Mouse (Mus musculus): ENCODE data around the gene AC129217.1. TPM values are rescaled to one million over a fixed set of nuclear protein-coding genes. Genes with fewer than 3 reads are reported as not detected.

The AC129217.1 gene
- polyA plus RNA-seq (2014; fragmentation: Nextera tagmentation; extraction: Ambion mirVana) = not detected in 2 replicates

DNA sequence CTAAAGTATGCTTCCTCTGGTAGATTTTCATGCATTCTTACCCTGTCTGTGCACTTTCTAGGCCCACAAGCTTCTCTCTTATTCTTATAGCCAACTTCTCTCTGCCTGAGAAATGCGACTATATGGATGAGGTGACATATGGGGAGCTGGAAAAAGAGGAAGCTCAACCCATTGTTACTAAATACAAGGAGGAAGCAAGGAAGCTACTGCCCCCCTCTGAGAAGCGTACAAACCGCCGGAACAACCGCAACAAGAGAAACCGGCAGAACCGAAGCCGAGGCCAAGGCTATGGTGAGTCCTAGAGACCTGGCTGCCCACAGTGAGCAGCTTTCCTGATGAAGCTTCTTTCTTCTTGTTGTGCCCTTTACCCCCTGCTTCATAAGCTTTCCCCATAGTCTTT, at the start of gene AC129217.1:
TSS of gene AC129217.1 (plus strand) at position 114 of the 400 bp plus-strand sequence.
- no peak for TF ChIP-seq CTCF (IDR thresholded peaks at IDR 0.05; ENCODE audit: low read depth)
- ATAC-seq (ENCODE audit: insufficient read depth) (no peak), DNase-seq (peak; percentile 11)
- WGBS = 88% methylated on average over 8 of the region's 8 CpGs
- no peak within 1 kb of the TSS for H3K4me3 ChIP-seq (ENCODE audit: low read depth, low read length)
- no peak within 1 kb of the TSS for H3K27ac ChIP-seq (ENCODE audit: low read depth)
- peaks cover 100% of the 10 kb centered on the region for H3K36me3 ChIP-seq (ENCODE audit: insufficient read depth)
- H3K9me3 ChIP-seq (ENCODE audit: low read depth, low read length) = no peaks in the 10 kb centered on the region
- no peak within 1 kb of the TSS for H3K4me2 ChIP-seq
- no peak within 1 kb of the TSS for H3K9ac ChIP-seq
- no peaks in the 10 kb centered on the region for H3K4me1 ChIP-seq (ENCODE audit: insufficient read depth)
- no peaks in the 10 kb centered on the region for H3K27me3 ChIP-seq (ENCODE audit: insufficient read depth, low read length)

DNA sequence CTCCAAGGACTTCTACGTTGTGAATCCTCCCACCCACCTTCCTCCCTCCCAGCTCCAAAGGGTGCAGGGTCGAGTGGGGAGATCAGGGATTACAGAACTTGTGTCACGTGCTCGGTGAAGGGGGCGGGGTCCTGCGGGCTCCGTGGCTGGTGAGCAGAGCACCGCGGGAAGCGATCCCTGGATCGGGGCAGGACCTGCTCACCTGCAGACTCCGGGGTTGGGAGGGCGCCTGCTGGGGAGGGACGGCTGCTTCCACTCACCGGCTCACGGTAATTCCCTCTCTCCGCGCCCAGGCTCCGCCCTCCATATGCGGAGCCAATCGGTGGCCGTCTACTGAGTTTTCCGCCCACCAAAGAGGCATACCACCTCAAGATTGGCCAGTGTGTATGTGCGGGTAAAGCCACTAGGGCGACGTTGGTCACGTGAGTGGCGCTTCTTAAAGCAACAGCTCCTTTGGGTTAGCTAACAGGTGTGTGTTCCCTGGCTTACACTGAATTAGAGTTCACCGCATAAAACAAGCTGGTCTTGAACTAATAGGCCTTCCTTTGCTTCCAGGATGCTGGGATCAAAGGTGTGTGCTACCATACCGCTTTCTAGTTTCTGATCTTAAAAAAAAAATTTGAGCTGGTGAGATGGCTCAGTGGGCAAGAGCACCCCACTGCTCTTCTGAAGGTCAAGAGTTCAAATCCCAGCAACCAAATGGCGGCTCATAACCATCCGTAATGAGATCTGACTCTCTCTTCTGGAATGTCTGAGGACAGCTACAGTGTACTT, 43.4 kb upstream of the AC129217.1 start, which contains the start of gene Taf6l:
TSS of gene Taf6l (minus strand) at position 410 of the 774 bp plus-strand sequence.
- H3K4me3 ChIP-seq (ENCODE audit: low read depth, low read length) = peak within 1 kb of the TSS; percentile 65
- TF ChIP-seq CTCF (IDR thresholded peaks at IDR 0.05; ENCODE audit: low read depth) = peak; percentile 48
- peaks cover 3% of the 10 kb centered on the region; the same call in 1 of the 2 replicates for H3K4me1 ChIP-seq (ENCODE audit: insufficient read depth)
- H3K27ac ChIP-seq (ENCODE audit: low read depth) = peak within 1 kb of the TSS; percentile 70
- peaks cover 26% of the 10 kb centered on the region for H3K36me3 ChIP-seq (ENCODE audit: insufficient read depth)
- ATAC-seq (ENCODE audit: insufficient read depth) (peak; percentile 100), DNase-seq (peak; percentile 97)
- H3K9ac ChIP-seq = peak within 1 kb of the TSS; percentile 66
- no peaks in the 10 kb centered on the region for H3K27me3 ChIP-seq (ENCODE audit: insufficient read depth, low read length)
- H3K4me2 ChIP-seq = peak within 1 kb of the TSS; percentile 84
- H3K9me3 ChIP-seq (ENCODE audit: low read depth, low read length) = no peaks in the 10 kb centered on the region
- under 1% methylated on average over 32 of the region's 32 CpGs for WGBS

DNA sequence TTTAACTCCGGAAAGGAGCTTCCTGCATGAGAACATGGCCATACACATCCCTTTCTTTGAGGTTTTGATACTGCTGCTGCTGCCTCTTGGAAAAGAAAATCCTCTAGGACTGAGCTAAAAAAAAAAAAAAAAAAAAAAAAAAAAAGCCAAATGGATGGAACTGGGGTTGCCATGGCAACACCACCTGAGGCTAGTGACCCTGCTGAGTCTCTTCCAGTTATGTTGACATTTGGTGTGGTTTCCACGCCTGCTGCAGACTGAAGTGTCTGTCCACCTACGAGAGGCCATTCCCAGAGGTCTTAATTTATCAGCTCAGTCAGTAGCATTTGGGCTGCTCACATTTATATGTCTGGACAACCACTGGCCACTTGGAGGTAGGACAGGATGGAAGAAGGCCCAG, 41.1 kb upstream of the AC129217.1 start:
- Histone ChIP-seq H3K4me1 (ENCODE audit: insufficient read depth) (peaks cover 3% of the 10 kb centered on the region; the same call in 1 of the 2 replicates), H3K9ac (no peak overlapping the region), H3K4me2 (no peak overlapping the region), H3K9me3 (ENCODE audit: low read depth, low read length) (no peaks in the 10 kb centered on the region), H3K36me3 (ENCODE audit: insufficient read depth) (peaks cover 18% of the 10 kb centered on the region), H3K27me3 (ENCODE audit: insufficient read depth, low read length) (no peaks in the 10 kb centered on the region), H3K27ac (ENCODE audit: low read depth) (no peak overlapping the region), H3K4me3 (ENCODE audit: low read depth, low read length) (no peak overlapping the region)
- DNase-seq (peak; percentile 21), ATAC-seq (ENCODE audit: insufficient read depth) (no peak)
- WGBS = 22% methylated on average over 3 of the region's 3 CpGs
- TF ChIP-seq CTCF (IDR thresholded peaks at IDR 0.05; ENCODE audit: low read depth) = no peak

DNA sequence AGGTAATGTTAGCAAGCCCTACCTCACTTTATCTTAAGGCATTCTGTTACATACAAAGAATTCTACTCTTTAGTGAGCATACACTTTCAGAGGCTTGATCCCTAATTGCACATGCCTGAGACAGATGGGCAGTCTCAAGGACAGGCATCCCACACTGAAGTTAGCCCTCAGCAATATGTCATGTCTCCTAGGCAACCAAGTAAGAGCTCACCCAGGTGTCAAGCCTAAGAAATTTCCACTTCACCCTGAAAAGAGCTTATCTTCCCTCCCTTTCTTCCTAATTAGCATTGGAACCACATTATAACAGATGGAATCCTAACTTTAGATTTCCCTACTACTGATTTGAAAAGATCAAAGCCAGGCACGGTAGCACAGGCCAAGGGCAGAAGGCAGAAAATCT, 40.4 kb upstream of the AC129217.1 start:
- Histone ChIP-seq H3K4me2 (no peak overlapping the region), H3K27ac (ENCODE audit: low read depth) (no peak overlapping the region), H3K27me3 (ENCODE audit: insufficient read depth, low read length) (no peaks in the 10 kb centered on the region), H3K4me3 (ENCODE audit: low read depth, low read length) (no peak overlapping the region), H3K9me3 (ENCODE audit: low read depth, low read length) (no peaks in the 10 kb centered on the region), H3K4me1 (ENCODE audit: insufficient read depth) (peaks cover 3% of the 10 kb centered on the region; the same call in 1 of the 2 replicates), H3K9ac (no peak overlapping the region), H3K36me3 (ENCODE audit: insufficient read depth) (peaks cover 21% of the 10 kb centered on the region)
- DNase-seq (no peak), ATAC-seq (ENCODE audit: insufficient read depth) (no peak)
- 51% methylated on average over 1 of the region's 1 CpGs for WGBS
- no peak for TF ChIP-seq CTCF (IDR thresholded peaks at IDR 0.05; ENCODE audit: low read depth)

DNA sequence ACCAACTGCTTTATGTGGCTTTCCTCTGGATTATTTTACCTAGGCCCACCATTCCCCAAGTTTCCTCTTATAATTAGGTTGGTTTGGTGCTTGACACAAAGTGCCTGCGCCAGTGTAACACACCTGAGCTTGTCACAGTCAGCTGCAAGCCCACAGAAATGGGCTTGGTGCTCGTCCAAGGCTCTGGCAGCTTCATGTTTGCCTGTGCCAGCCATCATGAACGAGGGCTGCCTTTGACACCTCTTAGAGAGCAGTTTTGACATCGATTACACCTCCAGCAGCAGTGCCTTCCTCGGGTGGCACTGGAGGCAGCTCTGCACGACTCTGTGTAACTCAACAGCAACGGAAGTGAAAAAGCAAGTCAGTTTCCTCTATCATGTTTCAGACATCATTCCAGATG, 39.4 kb upstream of the AC129217.1 start:
- H3K36me3 ChIP-seq (ENCODE audit: insufficient read depth) = peaks cover 31% of the 10 kb centered on the region
- peaks cover 3% of the 10 kb centered on the region; the same call in 1 of the 2 replicates for H3K4me1 ChIP-seq (ENCODE audit: insufficient read depth)
- no peaks in the 10 kb centered on the region for H3K27me3 ChIP-seq (ENCODE audit: insufficient read depth, low read length)
- no peak overlapping the region for H3K4me2 ChIP-seq
- 71% methylated on average over 7 of the region's 7 CpGs for WGBS
- H3K4me3 ChIP-seq (ENCODE audit: low read depth, low read length) = no peak overlapping the region
- no peak for TF ChIP-seq CTCF (IDR thresholded peaks at IDR 0.05; ENCODE audit: low read depth)
- no peaks in the 10 kb centered on the region for H3K9me3 ChIP-seq (ENCODE audit: low read depth, low read length)
- no peak overlapping the region for H3K9ac ChIP-seq
- DNase-seq (no peak), ATAC-seq (ENCODE audit: insufficient read depth) (no peak)
- no peak overlapping the region for H3K27ac ChIP-seq (ENCODE audit: low read depth)

DNA sequence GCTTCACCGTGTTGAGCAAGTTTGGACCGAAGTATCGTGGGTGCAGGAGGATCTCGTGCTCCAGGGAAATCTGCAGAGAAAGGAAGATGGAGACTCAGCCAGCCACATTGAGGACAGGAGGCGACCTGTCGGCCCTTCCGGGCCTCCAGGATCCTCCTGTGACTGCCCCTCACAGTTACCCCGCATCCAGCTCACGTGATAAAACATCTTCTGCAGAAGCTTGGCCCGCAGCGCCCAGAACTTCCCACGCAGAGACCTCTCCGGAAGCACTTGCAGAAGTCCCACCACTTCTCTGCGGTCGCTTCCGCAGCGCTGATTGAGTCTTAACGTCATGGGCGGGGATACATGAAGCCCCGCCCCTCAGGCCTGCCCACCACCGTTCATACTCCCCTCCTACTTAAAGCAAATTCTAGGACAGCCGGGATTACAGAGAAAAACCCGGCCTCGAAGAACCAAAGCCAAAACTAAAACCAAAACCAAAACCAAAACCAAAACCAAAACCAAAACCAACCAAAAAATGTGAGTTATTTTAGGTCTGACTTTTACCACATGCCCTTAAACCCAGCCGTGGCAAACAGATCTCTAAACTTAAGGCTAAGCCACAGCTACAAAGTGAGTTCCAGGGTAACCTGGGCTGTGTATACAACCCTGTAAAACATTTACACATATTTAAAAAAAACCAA, 31.2 kb upstream of the AC129217.1 start, which contains the start of gene Polr2g:
TSS of gene Polr2g (minus strand) at position 314 of the 683 bp plus-strand sequence.
- H3K9ac ChIP-seq = peak within 1 kb of the TSS; percentile 81
- peak within 1 kb of the TSS; percentile 51 for H3K27ac ChIP-seq (ENCODE audit: low read depth)
- ATAC-seq (ENCODE audit: insufficient read depth) (peak; percentile 79), DNase-seq (peak; percentile 98)
- no peaks in the 10 kb centered on the region for H3K27me3 ChIP-seq (ENCODE audit: insufficient read depth, low read length)
- H3K4me1 ChIP-seq (ENCODE audit: insufficient read depth) = 0 out of 2 replicates have a peak, but pooled peaks cover 3% of the 10 kb centered on the region
- H3K9me3 ChIP-seq (ENCODE audit: low read depth, low read length) = no peaks in the 10 kb centered on the region
- H3K4me2 ChIP-seq = peak within 1 kb of the TSS; percentile 78
- 2% methylated on average over 25 of the region's 25 CpGs for whole genome bisulfite sequencing
- H3K4me3 ChIP-seq (ENCODE audit: low read depth, low read length) = peak within 1 kb of the TSS; percentile 77
- H3K36me3 ChIP-seq (ENCODE audit: insufficient read depth) = peaks cover 27% of the 10 kb centered on the region
- TF ChIP-seq CTCF (IDR thresholded peaks at IDR 0.05; ENCODE audit: low read depth) = no peak

DNA sequence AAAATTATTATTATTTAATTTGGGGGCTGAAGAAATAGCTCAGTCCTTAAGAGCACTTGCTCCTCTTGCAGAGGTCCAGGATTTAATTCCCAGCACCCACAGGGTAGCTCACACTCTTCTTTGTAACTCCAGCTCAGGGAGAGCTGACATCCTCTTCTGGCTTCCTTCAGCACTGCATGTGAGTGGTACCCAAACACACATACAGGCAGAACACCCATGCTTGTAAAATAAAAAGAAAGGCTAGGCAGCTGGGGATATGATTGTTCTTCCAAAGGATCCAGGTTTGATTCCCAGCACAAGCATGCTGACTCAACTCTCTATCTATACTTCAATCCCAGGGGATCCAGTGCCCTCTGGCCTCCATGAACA, 30.6 kb upstream of the AC129217.1 start:
- TF ChIP-seq CTCF (IDR thresholded peaks at IDR 0.05; ENCODE audit: low read depth) = no peak
- ATAC-seq (ENCODE audit: insufficient read depth) (no peak), DNase-seq (no peak)
- Histone ChIP-seq H3K36me3 (ENCODE audit: insufficient read depth) (peaks cover 21% of the 10 kb centered on the region), H3K9ac (peak overlapping the region; percentile 14; the same call in 1 of the 2 replicates), H3K4me3 (ENCODE audit: low read depth, low read length) (peak overlapping the region; percentile 77), H3K4me1 (ENCODE audit: insufficient read depth) (0 out of 2 replicates have a peak, but pooled peaks cover 3% of the 10 kb centered on the region), H3K27me3 (ENCODE audit: insufficient read depth, low read length) (no peaks in the 10 kb centered on the region), H3K9me3 (ENCODE audit: low read depth, low read length) (no peaks in the 10 kb centered on the region), H3K4me2 (peak overlapping the region; percentile 78), H3K27ac (ENCODE audit: low read depth) (peak overlapping the region; percentile 15; the same call in 1 of the 2 replicates)
